Mouse (Mus musculus) ES-Bruce4 (cell line): Measurements from ENCODE around the gene Micall1.
A peak's percentile ranks its signal among the peaks of the same experiment; 100 is the strongest.

ENCODE experiments used
- CTCF ChIP-seq: IDR thresholded peaks from one replicate; pipeline ENCODE4 v1.8.1; 2011; ENCODE audit warnings: low read depth, low read length
- EP300 ChIP-seq: IDR thresholded peaks from 2 replicates; pipeline ENCODE4 v1.6.1; 2011; ENCODE audit warnings: low read depth, low read length; ENCODE audit not compliant: insufficient read depth
- POLR2A ChIP-seq: IDR thresholded peaks from one replicate; pipeline ENCODE4 v1.8.1; 2011; ENCODE audit warnings: low read length; ENCODE audit not compliant: insufficient read depth

DNA sequence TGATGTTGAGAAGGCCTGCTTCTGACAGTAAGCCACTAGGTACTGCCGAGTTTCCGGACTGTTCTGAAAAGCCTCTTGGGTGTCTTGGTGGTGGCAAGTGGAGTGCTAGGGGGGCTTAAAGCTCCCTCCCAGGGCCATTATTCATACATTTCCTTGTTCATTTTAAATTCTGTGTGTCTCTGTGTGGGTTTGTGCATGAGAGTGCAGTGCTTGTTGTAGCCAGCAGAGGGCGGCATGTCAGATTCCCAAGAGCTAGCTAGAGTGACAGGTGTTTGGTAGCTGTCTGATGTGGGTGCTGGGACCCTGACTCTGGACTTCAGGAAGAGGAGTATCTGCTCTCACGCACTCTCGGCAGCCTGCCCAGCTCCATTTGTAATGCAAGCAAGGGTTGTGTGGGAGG is 19.5 kb downstream of the Micall1 start:
- peak; percentile 64 for TF ChIP-seq CTCF
- TF ChIP-seq POLR2A: no peak
- TF ChIP-seq EP300: no peak
